Mouse (Mus musculus) kidney, embryonic 14.5 days (tissue): ENCODE results near the gene Tbc1d22b. TPM values are rescaled to one million over a fixed set of nuclear protein-coding genes. Genes with fewer than 3 reads are reported as not detected.
A peak's percentile ranks its signal among the peaks of the same experiment; 100 is the strongest.
"Not testable (repeated sequence)": the region's sequence is repeated elsewhere in the genome, so short reads cannot be mapped to it uniquely, and the experiment has no call there.

Experiments
- ATAC-seq: fragments of 200-750 bp; cut with Nextera tagmentation; 2 replicates; pipeline ENCODE4 v1.8.0; 2017; ENCODE audit warnings: moderate number of reproducible peaks, mild to moderate bottlenecking, moderate TSS enrichment, moderate library complexity; ENCODE audit not compliant: low FRiP score, low TSS enrichment
- H3K27ac ChIP-seq: fragments of 300-500 bp; sonication (generic); 2 replicates; pipeline ENCODE4 v1.5.1; 2014; ENCODE audit warnings: low read depth, mild to moderate bottlenecking, low read length, moderate library complexity, mixed read lengths
- H3K27me3 ChIP-seq: fragments of 300-500 bp; sonication (generic); 2 replicates; pipeline ENCODE4 v1.6.1; 2014; ENCODE audit warnings: mild to moderate bottlenecking, low read length; ENCODE audit not compliant: control insufficient read depth, insufficient read depth
- H3K36me3 ChIP-seq: fragments of 300-500 bp; sonication (generic); 2 replicates; pipeline ENCODE4 v1.6.1; 2014; ENCODE audit warnings: low read length, mixed read lengths; ENCODE audit not compliant: control insufficient read depth, insufficient read depth
- H3K4me1 ChIP-seq: fragments of 300-500 bp; sonication (generic); 2 replicates; pipeline ENCODE4 v1.6.1; 2014; ENCODE audit warnings: low read length, mixed read lengths; ENCODE audit not compliant: control insufficient read depth, insufficient read depth
- H3K4me2 ChIP-seq: fragments of 300-500 bp; sonication (generic); replicated peaks from 2 replicates; pipeline ENCODE4 v1.6.1; 2014; ENCODE audit warnings: low read depth, mild to moderate bottlenecking, low read length
- H3K4me3 ChIP-seq: fragments of 300-500 bp; sonication (generic); 2 replicates; pipeline ENCODE4 v1.5.1; 2014; ENCODE audit warnings: mild to moderate bottlenecking, low read length
- H3K9ac ChIP-seq: fragments of 300-500 bp; sonication (generic); 2 replicates; pipeline ENCODE4 v1.6.1; 2014; ENCODE audit warnings: low read depth, mild to moderate bottlenecking, low read length, moderate library complexity
- H3K9me3 ChIP-seq: fragments of 300-500 bp; sonication (generic); 2 replicates; pipeline ENCODE4 v1.6.1; 2016; ENCODE audit warnings: low read length; ENCODE audit not compliant: control insufficient read depth
- WGBS: fragments of 180-500 bp; shearing (Covaris S2); extraction: QIAGEN DNeasy Blood & Tissue Kit; methylation state at CpG from one replicate; pipeline ENCODE4 v1.1.7; 2014; 5-methylcytosine and 5-hydroxymethylcytosine counted together
- polyA plus RNA-seq: library from polyadenylated mRNA; unstranded; fragments of >200 nt; fragmentation: Nextera tagmentation; extraction: Ambion mirVana; gene quantifications from 2 replicates; pipeline ENCODE4 v1.2.1, GENCODE M21; 2014

Gene Tbc1d22b
- polyA plus RNA-seq, 1 experiment from 2014 or later: 18.5 TPM

DNA sequence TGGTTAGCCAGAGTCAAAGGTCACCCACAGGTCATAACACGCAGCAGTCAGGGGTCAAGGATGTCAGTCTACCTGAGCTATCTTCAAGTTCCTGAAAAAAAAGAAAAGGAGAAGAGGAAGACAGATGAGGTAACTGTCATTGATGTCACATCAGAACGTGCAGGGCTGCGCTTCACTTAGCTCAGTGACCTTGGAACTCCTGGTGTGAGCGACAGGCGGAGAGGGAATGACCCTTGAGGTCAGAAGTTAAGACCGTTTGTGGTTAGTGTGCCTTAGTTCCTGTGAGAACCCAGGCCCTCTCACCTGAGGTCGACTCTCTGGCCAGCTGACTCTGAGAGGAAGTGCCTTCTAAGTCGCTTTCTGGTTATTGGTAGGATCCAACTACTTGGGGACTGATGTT lies 38.9 kb upstream of the Tbc1d22b start:
- Histone ChIP-seq H3K36me3 (no peaks in the 10 kb centered on the region), H3K4me3 (no peak overlapping the region), H3K9ac (no peak overlapping the region), H3K27ac (no peak overlapping the region), H3K27me3 (no peaks in the 10 kb centered on the region), H3K9me3 (no peaks in the 10 kb centered on the region), H3K4me1 (no peaks in the 10 kb centered on the region), H3K4me2 (no peak overlapping the region)
- 49% methylated on average over 8 of the region's 8 CpGs for WGBS
- ATAC-seq: no peak

DNA sequence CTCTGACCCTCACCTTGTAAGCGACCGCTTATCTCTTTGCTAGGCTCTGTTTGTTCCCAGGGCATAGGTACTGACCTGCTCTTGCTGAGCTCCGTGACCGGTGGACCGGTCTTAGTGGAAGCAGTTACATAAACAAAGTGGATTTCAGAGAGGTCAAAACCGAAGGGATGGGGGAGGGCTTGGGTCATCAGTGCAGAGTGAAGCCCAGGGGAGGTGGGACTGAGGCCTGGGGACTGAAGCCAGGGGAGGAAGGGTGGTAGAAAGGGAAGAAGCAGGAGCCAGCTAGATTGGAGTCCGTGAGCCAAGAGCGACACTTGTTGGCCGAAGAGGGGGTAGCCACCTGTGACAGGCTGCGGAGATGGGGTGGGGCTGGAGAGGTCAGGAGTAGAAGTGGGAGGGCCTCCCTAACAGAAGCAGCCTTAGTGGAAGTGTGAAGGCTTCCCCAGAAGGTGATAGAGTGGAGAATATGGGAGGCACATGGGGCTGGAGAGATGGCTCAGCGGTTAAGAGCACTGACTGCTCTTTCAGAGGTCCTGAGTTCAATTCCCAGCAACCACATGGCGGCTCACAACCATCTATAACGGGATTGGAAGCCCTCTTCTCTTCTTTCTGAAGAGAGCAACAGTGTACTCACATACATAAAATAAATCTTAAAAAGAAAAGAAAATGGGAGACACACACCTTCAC lies 36.4 kb upstream of the Tbc1d22b start:
- Histone ChIP-seq H3K4me3 (no peak overlapping the region), H3K27ac (no peak overlapping the region), H3K9ac (0 out of 2 replicates have a peak overlapping the region, but pooled peaks have one; percentile 2), H3K4me1 (no peaks in the 10 kb centered on the region), H3K9me3 (no peaks in the 10 kb centered on the region), H3K4me2 (no peak overlapping the region), H3K36me3 (no peaks in the 10 kb centered on the region), H3K27me3 (no peaks in the 10 kb centered on the region)
- 27% methylated on average over 13 of the region's 13 CpGs for WGBS
- peak; percentile 70 for ATAC-seq

DNA sequence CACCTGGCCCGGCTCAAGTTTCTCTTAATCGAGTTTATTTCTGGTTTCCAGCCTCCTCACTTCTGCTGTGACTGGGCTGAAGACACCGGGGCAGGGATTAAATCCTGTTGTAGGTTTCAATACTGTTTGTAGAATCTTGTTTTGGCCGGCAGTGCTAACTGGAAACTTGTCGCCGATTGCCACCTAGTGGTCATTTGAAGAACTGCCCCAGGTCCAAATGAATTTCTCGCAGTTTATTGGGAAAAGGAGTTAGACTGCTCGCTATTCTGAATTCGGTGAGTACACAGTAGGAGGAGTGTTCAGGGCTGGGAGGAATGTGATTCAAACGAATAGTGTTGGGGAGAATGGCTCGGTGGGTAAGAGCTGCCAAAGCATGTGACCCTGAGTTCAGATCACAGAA lies 35.1 kb upstream of the Tbc1d22b start:
- Histone ChIP-seq H3K4me2 (no peak overlapping the region), H3K4me3 (no peak overlapping the region), H3K9ac (no peak overlapping the region), H3K9me3 (no peaks in the 10 kb centered on the region), H3K27ac (no peak overlapping the region), H3K36me3 (no peaks in the 10 kb centered on the region), H3K27me3 (no peaks in the 10 kb centered on the region), H3K4me1 (no peaks in the 10 kb centered on the region)
- 0 out of 2 replicates have a peak, but pooled peaks have one; percentile 22 for ATAC-seq
- WGBS: 2% methylated on average over 11 of the region's 11 CpGs

DNA sequence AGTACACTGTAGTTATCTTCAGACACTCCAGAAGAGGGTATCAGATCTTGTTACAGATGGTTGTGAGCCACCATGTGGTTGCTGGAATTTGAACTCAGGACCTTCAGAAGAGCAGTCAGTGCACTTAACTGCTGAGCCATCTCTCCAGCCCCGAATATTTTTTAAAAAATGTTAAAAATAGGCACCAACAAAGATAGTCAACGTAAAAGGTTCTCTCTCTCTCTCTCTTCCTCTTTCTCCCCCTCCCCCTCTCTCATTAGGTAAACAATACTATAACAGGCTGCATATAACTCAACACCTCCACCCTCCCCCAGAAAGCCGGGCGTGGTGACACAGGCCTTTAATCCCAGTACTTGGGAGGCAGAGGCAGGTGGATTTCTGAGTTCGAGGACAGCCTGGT lies 30.9 kb upstream of the Tbc1d22b start:
- ATAC-seq, H3K9ac ChIP-seq, H3K9me3 ChIP-seq, H3K27ac ChIP-seq, H3K4me3 ChIP-seq, H3K4me2 ChIP-seq, H3K4me1 ChIP-seq, H3K36me3 ChIP-seq, H3K27me3 ChIP-seq: not testable (repeated sequence)
- 92% methylated on average over 5 of the region's 5 CpGs for WGBS

DNA sequence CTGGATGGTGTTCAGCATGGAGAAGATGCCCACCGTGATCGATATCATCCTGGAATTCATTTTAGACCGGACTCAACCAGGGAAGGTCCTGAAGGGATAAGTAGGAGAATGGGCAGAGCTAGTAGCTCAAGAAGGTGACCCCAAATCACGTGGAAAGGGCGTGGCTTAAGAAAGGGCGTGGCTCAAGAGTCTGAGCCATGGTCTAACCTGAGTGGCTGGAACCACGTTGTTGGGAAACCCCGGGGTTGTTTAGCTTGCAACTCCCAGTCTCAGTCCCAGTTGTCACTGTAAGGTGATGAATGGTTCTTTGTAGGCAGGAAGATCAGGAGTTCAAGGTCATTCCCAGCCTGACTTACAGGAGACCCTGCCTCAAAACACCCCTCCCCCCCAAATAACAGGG lies 29.9 kb upstream of the Tbc1d22b start:
- 77% methylated on average over 8 of the region's 8 CpGs for WGBS
- Histone ChIP-seq H3K4me2 (no peak overlapping the region), H3K4me3 (no peak overlapping the region), H3K9me3 (no peaks in the 10 kb centered on the region), H3K4me1 (no peaks in the 10 kb centered on the region), H3K27ac (no peak overlapping the region), H3K36me3 (no peaks in the 10 kb centered on the region), H3K9ac (no peak overlapping the region), H3K27me3 (no peaks in the 10 kb centered on the region)
- ATAC-seq: no peak

DNA sequence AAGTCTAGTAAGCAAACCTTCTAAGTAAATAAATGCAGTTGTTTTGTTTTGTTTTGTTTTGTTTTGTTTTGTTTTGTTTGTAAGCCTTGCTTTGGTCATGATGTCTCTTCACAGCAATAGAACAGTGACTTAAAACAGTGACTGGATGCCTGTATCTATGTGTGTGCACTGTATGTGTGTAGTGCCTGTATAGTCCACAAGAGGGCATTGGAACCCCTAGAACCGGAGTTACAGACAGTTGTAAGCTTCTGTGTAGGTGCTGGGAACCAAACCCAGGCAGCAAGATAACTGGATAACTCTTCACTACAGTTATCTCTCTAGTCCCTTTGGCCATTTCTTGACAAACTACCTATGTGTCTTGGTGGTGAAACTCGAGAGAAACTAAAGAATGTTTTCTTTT lies 24.0 kb upstream of the Tbc1d22b start:
- no peaks in the 10 kb centered on the region for H3K36me3 ChIP-seq
- H3K4me1 ChIP-seq: no peaks in the 10 kb centered on the region
- WGBS: 85% methylated on average over 2 of the region's 2 CpGs
- no peak overlapping the region for H3K27ac ChIP-seq
- no peak overlapping the region for H3K9ac ChIP-seq
- H3K4me2 ChIP-seq: no peak overlapping the region
- H3K4me3 ChIP-seq: no peak overlapping the region
- ATAC-seq: no peak
- H3K27me3 ChIP-seq: no peaks in the 10 kb centered on the region
- H3K9me3 ChIP-seq: peaks cover 5% of the 10 kb centered on the region; the same call in 1 of the 2 replicates

DNA sequence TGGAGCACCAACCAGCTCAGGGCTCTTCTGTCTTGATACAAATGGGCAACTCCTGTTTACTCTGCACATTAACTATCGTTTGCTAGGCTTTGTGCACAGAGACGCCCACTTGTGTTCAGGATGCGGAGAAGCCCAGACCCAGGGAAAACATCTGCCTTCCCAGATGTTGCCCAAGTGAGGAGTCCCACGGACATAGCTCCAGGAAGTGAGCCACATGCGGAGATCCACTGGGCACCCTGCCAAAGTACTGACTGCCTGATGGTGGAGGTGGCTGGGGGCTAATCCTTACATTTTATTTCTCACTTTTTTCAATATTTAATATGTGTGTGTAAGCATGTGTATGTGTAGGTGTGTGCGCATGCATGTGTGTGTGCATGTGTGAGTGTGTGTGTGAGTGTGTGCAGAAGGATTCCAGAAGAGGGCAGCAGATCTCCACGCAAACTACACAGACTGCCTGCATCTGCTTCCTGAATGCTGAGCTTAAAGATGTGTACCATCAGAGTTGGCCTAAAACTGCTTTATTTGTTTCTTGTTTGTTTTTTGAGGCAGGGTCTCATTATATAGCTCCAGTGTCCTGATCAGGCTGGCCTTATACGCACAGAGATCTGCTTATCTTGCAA lies 20.9 kb upstream of the Tbc1d22b start:
- WGBS: 80% methylated on average over 8 of the region's 8 CpGs
- no peak overlapping the region for H3K9ac ChIP-seq

DNA sequence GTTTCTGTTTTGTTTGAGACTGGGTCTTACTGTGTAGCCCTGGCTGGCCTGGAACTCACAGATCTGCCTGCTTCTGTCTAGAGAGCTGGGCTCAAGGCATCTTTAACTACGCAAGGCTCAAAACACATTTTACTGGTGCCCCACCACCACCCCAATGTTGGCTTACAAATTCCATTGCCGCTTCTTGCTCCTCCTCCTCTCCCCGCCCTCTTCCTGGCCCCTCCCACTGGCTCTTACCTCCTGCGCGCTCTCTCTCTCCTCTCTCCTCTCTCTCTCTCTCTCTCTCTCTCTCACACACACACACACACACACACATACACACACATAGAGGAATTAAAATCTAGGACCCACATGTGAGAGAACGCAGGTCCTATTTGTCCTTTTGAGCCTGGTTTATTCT lies 19.1 kb upstream of the Tbc1d22b start:
- Histone ChIP-seq H3K36me3 (no peaks in the 10 kb centered on the region), H3K27ac (no peak overlapping the region), H3K4me2 (no peak overlapping the region), H3K4me3 (no peak overlapping the region), H3K9me3 (peaks cover 5% of the 10 kb centered on the region; the same call in 1 of the 2 replicates), H3K9ac (no peak overlapping the region), H3K27me3 (no peaks in the 10 kb centered on the region), H3K4me1 (no peaks in the 10 kb centered on the region)
- no peak for ATAC-seq
- WGBS: 83% methylated on average over 6 of the region's 6 CpGs

More for the DNA sequence above, 20.9 kb upstream of the Tbc1d22b start:
- ATAC-seq: no peak
- Histone ChIP-seq H3K4me3 (no peak overlapping the region), H3K27ac (no peak overlapping the region), H3K4me1 (no peaks in the 10 kb centered on the region), H3K36me3 (no peaks in the 10 kb centered on the region), H3K9me3 (peaks cover 5% of the 10 kb centered on the region; the same call in 1 of the 2 replicates), H3K27me3 (no peaks in the 10 kb centered on the region), H3K4me2 (no peak overlapping the region)

DNA sequence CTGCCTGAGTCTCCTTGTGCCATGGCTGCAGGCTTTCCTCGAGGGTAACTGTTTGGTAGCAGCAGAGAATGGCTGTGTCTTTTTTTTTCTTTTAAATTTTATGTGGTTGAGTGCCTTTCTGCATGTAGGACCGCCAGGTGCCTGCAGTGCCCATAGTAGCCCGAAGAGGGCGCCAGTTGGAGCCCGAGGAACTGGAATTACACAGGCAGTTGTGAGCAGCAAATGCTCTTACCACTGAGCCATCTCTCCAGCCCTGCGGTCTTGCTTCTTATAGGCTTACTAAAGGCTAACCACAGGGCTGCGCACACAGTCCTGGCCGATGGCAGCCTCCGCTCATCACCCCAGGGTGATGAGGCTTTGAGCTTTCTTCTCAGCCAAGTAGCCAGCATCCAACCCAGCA lies 18.3 kb upstream of the Tbc1d22b start:
- H3K9ac ChIP-seq: no peak overlapping the region
- ATAC-seq: 0 out of 2 replicates have a peak, but pooled peaks have one; percentile 28
- H3K27ac ChIP-seq: no peak overlapping the region
- 79% methylated on average over 9 of the region's 9 CpGs for WGBS
- H3K36me3 ChIP-seq: no peaks in the 10 kb centered on the region
- no peaks in the 10 kb centered on the region for H3K4me1 ChIP-seq
- no peaks in the 10 kb centered on the region for H3K27me3 ChIP-seq
- no peak overlapping the region for H3K4me2 ChIP-seq
- no peaks in the 10 kb centered on the region for H3K9me3 ChIP-seq
- H3K4me3 ChIP-seq: no peak overlapping the region
